Mouse (Mus musculus): Measurements from ENCODE around the gene Selp.

Gene Selp

DNA sequence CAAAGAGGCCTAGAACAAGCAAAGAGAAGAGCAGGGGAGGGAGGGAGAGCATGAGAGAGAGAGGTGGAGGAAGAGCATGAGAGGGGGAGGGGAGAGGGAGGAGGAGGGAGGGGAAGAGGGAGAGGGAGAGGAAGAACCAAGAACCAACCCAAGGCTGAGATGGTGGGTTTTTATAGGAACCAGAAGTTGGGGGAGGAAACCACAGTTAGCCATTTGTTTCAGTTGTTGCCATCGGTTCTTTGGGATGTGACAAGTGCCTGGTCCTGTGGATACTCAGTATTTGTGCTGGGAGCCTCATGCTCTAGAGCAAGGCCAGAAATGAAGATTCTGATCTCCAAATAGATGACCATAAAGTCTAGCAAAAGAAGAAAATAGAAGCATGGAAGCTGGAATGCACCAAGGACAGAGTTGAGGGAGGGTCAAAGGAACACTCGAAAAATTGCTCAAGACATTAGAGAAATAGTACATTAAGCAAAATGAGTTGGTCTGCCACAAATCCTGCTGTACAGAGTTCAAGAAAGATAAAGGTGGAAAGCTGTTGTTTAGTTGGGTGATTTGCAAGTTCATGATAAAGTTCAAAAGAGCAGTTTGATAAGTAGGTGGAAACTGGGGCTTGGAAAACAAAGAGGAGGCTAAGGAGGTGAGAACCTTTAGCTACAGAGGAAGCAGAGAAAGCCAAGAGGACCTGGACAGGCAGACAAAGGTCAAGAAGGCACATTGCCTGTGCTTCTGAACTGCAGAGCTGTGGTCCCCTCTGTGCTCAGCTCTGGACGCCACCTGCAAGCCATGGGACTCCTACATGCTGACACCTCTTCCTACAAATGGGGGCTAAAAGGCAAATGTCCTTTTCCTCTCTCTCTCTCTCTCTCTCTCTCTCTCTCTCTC, 5.1 kb downstream of the Selp start:
- no peak for DNase-seq (ENCODE audit: low spot score)

DNA sequence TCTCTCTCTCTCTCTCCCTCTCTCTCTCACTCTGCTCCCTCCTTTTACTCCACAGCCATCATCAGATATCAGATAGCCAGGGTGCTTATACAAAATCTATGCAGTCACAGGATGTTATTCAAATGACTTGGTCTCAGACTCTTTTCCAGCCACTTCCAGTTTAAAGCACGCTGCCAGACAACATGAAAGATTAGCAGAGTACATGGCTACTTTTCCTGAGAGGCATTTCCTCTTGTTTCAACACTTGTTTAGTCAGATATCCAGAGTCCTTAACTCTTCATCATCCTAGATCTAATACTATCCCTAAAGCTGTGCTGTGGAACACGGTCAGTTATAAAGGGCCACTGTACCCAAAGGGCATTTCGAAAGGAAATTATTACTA, 5.7 kb downstream of the Selp start:
- DNase-seq (ENCODE audit: low spot score), result no peak

DNA sequence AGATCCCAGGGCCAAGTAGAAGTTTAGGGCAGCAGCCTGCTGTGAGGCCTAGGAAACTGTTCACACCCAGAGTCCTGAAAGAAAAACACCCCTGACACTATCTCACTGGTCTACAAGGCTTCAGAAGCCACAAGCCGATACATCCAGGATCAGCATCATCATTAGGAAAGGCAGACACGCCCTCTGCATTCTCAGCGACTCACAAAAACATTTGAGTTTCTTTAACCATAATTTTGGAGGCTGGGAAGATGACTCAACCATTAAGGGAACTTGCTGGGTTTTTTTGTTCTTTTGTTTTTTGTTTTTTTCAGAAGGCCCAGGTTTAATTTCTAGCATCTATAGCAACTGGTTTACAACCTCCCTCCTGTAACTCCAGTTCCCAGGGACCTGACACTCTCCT, 8.8 kb downstream of the Selp start:
- DNase-seq (ENCODE audit: low spot score), result no peak

DNA sequence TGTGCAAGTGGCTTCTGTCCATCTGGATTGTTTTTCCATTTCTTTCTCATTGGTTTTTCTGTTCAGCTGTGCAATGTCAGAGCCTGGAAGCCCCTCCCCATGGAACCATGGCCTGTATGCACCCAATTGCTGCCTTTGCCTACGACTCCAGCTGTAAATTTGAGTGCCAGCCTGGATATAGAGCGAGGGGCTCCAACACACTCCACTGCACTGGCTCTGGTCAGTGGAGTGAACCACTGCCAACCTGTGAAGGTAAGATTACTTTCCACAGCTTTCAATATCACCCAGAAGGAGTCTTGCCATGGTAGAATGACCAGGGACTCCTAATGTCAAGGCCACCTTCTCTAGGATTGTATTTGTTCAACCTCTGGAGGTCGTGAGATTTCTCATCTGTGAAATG, 14.9 kb downstream of the Selp start:
- DNase-seq (ENCODE audit: low spot score), result no peak

DNA sequence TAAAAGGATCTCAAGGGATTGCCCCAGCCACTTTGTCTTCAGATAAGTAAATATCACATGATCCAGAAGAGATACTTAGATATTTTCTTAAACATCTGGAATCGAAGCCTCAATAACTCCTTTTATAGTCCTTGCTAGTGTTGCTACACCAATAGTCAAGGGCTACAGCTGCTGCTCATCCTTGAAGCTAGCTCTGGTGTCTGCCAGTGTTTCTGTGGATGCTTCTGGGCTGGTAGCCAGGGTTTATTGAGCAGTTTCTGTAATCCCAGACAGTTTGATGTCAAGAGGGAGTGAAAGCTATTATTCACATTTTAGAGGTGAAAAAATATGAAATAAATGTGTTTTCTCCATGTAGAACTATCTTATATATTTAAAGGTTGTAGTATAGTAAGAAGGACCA, 17.5 kb downstream of the Selp start:
- no peak for DNase-seq (ENCODE audit: low spot score)

DNA sequence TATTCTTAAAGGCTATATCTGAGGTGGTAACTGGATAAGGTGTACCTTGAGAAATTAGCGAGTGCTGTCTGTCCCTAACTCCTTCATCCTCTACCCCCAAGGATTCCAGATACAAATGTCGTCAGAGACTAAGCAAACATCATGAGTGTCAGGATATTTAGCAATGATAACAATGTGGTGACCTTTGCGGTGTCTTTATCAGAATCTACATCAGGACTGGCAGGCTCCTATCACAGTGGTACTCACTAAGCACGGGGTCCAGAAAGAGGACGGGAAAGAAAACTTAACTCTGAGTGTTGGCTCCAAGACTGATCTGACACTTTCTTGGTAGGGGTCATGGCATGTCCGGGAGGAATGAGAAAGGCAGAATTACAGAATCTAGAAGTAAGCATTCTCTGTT, 19.0 kb downstream of the Selp start:
- no peak for DNase-seq (ENCODE audit: low spot score)

DNA sequence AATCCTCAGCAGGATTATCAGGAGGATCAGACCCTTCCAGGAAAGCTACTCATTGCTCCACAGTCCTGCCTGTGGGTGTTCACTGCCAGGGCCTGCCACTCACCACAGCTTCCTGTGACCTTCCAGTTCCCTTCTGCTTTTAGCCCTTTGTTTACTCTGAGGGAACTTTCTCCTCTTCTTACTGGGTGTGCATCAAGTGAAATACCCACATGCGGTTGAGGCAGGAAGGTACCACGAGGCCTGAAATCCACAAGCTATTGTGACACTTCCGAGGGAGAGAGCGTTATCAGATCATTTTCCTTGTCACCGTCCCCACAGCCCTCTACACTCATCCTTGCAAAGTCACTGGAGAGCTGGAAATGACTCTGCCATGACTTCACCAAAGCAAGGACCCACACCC, 20.3 kb downstream of the Selp start:
- no peak for DNase-seq (ENCODE audit: low spot score)

DNA sequence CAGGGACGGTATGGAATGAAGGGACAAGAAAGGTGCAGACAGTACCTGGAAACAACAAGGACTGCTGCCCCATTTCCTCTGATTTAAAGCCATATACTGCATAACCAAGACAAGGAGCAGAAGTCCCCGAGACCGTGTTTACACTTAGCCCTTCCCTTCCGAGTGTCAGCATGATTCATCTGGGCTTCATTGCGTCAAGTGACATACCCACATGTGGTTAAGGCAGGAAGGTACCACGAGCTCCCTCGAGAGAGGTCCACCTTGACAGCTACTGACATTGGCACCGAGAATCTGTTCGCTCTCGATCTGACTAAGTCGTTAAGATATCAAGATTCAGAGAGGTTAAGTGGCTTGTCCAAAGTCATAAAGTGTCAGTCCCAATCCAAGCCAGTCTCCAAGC, 20.9 kb downstream of the Selp start:
- DNase-seq (ENCODE audit: low spot score), result no peak

DNA sequence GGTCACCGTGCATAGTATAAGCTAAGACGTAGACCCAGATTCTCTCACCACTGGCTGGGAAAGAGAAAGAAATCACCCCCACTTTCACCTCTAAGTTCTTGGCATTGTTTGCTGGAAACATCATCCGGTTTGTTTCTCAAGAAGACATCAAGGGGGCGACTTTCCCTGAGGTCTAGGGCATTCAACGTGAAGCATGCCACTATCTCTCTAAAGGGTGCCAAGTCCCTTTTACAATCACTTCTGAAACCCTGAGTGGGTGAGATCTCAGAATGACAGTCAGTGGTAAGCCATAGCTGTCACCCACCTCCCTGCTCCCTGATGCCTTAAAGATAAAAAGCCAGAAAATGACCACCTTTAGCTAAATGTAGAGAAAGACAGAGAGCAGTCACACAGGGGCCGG, 21.6 kb downstream of the Selp start:
- no peak for DNase-seq (ENCODE audit: low spot score)

DNA sequence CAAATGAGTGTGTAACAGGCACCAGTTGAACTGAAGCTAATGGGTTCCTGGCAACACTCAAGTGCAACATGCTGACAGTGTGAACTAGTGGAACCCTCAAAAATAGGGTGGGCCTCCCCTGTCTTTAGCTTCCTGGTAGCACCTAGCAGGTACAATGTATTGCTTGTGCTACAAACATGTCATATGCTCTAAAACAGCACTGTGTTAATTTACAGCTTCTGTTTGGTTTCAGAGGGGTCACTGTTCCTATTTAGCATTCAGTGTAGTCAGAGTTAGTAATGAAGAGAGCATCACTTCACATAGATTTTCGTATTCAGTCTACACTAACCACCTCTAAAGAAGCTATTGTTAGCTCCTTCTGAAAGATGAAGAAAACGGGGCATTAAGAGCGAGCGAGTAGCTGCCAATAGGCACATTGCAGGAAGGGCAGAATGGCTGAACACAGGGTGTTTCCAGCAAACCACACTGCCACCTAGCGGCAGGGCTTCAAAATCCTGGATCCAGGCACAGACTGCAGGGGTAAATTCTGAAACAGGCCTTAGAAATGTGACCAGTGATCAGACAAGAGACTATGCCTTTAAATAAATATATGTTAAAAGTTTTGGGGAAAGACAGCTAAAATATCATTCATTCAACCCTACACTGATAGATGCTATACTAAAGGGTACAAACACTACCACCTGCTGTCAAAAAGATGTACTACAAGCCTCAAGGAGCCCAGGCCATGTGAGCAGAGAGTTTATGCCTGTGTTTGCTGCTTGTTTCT, 23.5 kb downstream of the Selp start:
- DNase-seq (ENCODE audit: low spot score), result peak; percentile 71

DNA sequence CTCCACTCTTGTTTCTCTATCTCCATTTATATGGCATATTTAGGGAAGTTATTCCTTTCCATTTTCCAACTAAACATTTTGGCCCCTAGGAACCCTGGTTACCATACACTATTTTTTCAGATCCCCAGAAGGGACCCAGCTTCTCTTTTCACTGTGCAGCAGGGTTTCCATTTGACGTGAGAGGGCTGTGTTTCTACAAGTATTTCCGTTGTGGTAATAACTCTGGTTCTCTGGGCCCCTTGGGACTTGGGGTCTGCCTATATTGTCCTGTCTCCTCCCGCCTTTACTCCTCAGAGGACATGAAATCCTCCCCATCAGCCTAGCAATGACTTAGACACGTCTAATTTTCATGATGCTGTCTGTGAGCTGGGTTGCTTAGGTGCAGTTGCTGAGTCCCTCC, 24.4 kb downstream of the Selp start:
- no peak for DNase-seq (ENCODE audit: low spot score)

DNA sequence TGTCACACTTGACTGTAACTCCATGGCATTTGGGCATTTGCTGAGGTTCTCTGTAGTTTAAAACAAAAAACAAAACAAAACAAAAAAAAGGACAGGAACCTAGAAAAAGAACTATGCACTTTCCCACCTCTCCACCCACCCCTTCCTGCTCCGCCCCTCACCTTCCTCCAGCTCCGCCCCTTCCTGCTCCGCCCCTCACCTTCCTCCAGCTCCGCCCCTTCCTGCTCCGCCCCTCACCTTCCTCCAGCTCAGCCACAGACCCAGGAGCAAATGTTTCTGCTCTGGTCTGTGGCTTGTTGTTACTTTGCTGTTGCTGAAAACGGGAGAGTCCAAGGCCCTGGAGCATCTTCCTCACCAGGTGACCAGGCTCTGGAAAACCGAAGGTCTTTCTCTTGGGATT, 34.0 kb downstream of the Selp start:
- DNase-seq (ENCODE audit: low spot score), result no peak

DNA sequence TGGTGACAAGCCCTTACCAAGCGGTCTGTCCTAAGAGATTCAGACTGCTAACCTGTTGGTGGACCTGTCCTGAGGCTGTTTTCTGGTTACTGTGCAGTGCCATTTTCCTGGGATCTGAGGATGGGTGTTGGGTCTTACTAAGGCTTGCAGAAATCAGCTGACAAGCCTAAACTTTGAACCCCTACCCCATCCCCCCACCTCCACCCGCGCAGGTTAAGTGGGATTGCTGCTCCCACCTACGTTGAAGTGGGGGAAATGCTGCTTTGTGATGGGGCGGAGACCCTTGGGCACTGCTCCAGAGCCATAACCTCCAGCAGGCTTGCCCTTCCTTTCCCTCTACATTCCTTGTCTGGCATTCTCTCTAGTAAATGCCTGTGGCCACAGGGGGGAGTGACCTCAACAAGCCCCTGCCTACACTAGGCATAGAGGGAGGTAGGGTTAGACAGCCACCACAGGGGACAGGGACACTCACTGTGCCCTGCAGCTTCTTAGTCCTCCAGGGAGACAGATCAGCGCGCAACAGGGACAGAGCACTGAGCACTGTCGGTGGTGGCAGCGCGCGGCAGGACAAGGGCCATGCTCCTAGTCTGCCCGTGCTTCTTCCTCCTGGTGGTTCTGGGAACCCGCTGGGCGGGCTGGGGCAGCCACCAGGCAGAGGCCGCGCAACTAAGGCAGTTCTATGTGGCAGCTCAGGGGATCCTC, 36.5 kb downstream of the Selp start, which contains the start of gene F5:
F5 (plus strand) TSS at position 452 of the 702 bp plus-strand sequence.
- DNase-seq (ENCODE audit: low spot score), result no peak

DNA sequence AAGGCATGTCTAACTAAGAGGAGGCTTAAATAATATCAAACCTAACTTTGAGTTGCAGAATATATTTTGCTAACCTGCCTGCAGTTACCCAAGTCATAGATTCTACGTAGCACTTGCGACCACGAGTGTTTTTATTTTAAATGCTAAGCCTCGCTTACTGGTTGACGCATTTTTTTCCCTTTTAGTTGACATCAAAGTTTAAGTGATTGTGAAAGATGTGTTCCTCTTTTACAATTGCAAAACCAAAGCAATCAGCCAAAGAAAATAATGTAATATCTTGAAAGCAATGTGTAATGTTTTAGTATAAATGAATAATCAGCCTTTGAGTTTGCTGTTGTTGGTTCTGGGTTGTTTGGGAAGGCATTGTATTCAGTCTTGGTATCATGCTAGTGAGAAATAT, 37.8 kb downstream of the Selp start:
- DNase-seq (ENCODE audit: low spot score), result no peak

DNA sequence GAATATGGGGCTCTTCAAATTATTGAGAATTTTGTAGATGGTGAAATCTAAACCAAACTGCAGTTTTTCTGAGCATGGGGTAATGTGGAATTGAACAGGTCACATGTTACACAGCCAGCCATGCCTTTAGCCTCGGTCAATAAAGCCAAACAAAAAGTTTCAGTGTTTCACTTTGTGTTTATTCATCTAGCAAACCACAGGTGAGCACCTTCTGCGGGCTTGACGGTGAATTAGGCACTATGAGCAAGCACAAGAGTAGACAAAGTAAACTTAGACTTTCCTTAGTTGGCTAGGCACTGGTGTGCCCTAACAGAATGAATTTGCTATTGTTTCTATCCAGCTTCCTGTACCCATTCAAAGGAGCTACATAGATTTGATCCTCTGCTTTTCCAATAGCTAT, 39.9 kb downstream of the Selp start:
- no peak for DNase-seq (ENCODE audit: low spot score)

DNA sequence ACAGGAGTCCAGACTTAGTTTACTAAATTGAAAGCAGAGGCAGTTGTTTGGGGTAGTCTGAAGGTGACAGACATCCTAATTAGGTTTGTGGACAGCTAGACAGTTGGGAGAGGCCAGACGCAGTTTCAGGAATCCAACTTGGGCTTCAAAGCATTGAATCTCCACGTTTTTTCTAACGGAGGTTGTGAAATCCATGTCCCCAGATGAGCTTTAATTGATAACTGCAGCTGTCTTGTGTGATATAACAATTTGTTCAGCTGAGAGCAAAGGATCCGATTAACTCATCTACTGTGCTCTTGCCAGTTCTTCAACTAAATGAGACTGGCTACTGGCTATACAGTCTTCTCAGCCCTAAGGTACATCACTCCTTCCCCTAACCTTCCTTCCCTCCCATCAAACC, 43.5 kb downstream of the Selp start:
- DNase-seq (ENCODE audit: low spot score), result no peak

DNA sequence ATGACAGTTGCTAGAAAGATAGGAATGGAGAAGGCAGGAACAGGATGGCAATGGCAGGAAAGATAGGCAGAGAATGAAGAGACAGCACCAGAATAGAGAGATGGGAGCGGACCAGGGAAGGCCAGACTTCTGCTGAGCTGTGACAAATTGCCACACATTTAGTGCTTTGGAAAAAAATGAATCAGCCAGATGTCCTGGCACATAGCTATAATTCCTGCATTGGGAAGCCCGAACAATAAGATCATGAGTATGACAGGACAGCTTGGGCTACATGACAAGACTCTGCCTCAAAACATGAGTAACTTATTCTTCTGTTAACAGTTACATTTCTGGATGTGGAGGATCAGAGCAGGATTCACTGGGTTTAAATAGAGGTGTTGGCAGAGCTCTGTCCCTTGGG, 44.7 kb downstream of the Selp start:
- DNase-seq (ENCODE audit: low spot score), result no peak

DNA sequence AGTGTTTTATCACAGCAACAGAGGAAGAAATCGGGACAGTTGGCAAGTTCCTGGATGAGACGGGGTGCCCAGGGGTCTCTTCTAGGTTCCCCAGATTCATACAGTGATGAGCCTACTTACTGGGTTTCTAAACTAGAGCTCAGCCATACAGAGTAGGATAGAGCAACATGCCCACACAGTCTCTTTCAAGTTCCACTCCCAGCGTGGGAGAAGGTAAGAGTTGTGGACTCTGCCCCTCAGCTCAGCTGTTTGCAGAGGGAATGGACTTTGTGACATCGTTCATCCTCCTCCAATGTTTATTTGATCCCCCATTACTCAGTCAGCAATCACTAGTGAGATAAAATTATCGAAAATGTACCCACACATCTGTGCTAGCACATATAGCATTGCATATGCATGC, 47.7 kb downstream of the Selp start:
- DNase-seq (ENCODE audit: low spot score), result no peak

DNA sequence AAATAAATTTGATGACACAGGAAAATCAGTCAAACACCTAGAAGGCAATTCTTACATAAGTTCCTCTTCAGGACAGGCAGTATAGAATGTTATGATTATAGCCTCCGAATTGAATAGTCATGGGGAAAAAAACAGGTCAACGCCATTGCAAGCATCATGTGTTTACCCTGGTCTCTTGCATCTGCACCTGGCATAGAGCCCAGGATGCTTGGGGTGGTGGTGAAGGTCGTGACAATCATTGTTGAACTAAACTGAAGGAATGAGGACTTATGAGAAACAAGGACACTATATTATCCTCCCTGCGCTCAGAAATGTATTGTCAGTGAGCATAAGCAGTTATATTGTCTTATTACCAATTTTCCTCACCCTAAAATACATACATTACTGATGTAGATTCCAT, 53.8 kb downstream of the Selp start:
- no peak for DNase-seq (ENCODE audit: low spot score)

DNA sequence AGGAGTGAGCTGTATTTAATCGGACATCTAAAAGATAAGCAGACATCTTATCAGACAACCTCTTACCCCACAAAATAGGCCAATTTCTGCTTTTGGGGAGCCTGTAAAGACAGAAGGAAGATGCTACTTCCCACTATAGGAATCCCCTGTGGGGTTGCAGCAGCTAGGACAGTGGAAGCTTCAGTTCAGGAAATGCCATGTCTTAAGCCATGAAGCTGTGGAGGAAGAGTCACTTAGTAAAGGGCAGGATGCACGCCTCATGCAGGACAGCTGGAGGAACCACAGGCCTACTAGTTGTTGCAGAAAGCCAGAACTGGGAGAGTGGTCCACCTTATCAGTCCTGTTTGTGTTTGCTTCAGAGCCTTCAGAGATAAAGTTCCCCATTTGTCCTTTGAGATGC, 55.4 kb downstream of the Selp start:
- DNase-seq (ENCODE audit: low spot score), result no peak

DNA sequence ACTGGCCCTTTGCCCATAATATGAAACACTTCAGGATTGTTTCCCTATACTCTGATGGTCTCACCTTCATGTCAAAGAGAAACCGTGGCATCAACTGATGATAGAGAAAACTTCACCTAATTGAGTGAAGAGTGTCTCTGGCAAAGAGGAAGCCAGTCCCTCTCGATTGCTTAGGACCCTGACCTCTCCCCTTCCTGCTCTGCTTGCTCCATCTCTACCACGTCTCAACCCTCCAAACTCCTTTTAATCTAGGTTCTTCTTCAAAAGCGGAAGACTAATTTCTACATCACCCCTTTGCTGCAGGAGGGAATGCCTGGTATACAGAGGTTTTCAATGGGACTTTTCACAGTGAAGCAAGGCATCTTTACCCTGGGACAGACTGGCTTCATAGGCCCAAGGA, 58.1 kb downstream of the Selp start:
- no peak for DNase-seq (ENCODE audit: low spot score)

DNA sequence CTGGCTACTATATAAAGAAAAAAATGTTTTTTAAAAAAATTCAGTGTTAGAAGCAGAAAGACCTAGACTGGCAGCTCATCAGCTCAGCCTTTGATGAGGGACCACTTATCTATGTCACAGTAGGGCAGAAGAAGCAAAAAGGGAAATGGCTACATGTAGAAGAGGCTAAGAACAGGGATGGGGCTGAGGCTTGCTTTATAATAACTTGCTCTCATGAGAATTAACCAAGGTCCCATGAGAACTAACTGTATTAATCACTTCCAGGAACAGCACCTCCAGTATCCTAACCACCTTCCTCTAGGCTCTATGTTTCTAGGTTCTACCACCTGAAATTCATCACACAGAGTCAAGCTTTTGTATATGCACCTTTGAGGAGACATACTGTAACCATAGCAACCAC, 61.8 kb downstream of the Selp start:
- no peak for DNase-seq (ENCODE audit: low spot score)

DNA sequence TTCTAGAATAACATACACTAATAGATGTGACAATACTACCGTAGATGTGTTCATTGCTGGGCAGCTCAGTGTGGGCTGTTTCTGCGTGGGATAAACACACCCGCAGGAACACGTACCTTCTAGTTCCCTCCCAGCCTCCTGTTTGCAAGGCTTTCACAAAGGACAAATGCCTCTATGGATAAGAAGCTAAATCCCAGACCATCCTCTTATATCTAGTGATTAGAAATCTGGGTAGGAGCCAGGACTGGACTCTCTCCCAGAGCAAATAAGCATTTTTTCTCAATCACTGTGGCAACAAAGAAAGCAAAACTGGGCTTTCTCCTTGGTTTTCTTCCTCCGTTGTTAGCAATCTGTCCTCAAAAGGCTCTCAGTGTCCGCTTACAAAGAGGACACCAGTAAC, 63.4 kb downstream of the Selp start:
- no peak for DNase-seq (ENCODE audit: low spot score)
